Mouse (Mus musculus) testis, postnatal 10 days (tissue): ENCODE data around the gene Zfp933.
"Not testable (repeated sequence)": the region's sequence is repeated elsewhere in the genome, so short reads cannot be mapped to it uniquely, and the experiment has no call there.

Experiments
- DNase-seq: peaks from one replicate; pipeline ENCODE4 v3.0.0; 2021; ENCODE audit warnings: low spot score

Gene Zfp933

GRCm38 (mm10) chr4:147862051-147862450 is 13.9 kb upstream of the Zfp933 start:
- no peak for DNase-seq

GRCm38 (mm10) chr4:147850776-147851175 is 2.6 kb upstream of the Zfp933 start:
- peak; percentile 39 for DNase-seq

GRCm38 (mm10) chr4:147848584-147848991 is 422 bp upstream of the Zfp933 start:
- DNase-seq = no peak

- DNase-seq = no peak
Measured at GRCm38 (mm10) chr4:147842871-147843270, 5.3 kb downstream of the Zfp933 start.

GRCm38 (mm10) chr4:147839282-147839681 is 8.9 kb downstream of the Zfp933 start:
- DNase-seq = not testable (repeated sequence)

GRCm38 (mm10) chr4:147824389-147824788 is 23.8 kb downstream of the Zfp933 start:
- no peak for DNase-seq

GRCm38 (mm10) chr4:147821414-147821813 is 26.8 kb downstream of the Zfp933 start:
- DNase-seq = not testable (repeated sequence)

GRCm38 (mm10) chr4:147819659-147820058 is 28.5 kb downstream of the Zfp933 start:
- DNase-seq = not testable (repeated sequence)

GRCm38 (mm10) chr4:147814592-147815167 is 33.5 kb downstream of the Zfp933 start:
- DNase-seq = no peak

- DNase-seq = no peak
Measured at GRCm38 (mm10) chr4:147813249-147813765, 34.9 kb downstream of the Zfp933 start.

- not testable (repeated sequence) for DNase-seq
Measured at GRCm38 (mm10) chr4:147809966-147810304, 38.2 kb downstream of the Zfp933 start.

- DNase-seq = peak; percentile 58
Measured at GRCm38 (mm10) chr4:147809292-147809965, 38.7 kb downstream of the Zfp933 start, which contains the start of gene Zfp984. Gene Zfp984, minus strand, starts transcription at chr4:147809788.

GRCm38 (mm10) chr4:147808483-147808882 is 39.7 kb downstream of the Zfp933 start:
- not testable (repeated sequence) for DNase-seq

- not testable (repeated sequence) for DNase-seq
Measured at GRCm38 (mm10) chr4:147795308-147795707, 52.9 kb downstream of the Zfp933 start.

- not testable (repeated sequence) for DNase-seq
Measured at GRCm38 (mm10) chr4:147794026-147794665, 54.0 kb downstream of the Zfp933 start.

GRCm38 (mm10) chr4:147793390-147793916 is 54.7 kb downstream of the Zfp933 start:
- not testable (repeated sequence) for DNase-seq

- DNase-seq = not testable (repeated sequence)
Measured at GRCm38 (mm10) chr4:147791729-147792128, 56.4 kb downstream of the Zfp933 start.
